Mouse (Mus musculus): Measurements from ENCODE around the gene Magea3. TPM values are rescaled to one million over a fixed set of nuclear protein-coding genes. Genes with fewer than 3 reads are reported as not detected.
"Not testable (repeated sequence)": the region's sequence is repeated elsewhere in the genome, so short reads cannot be mapped to it uniquely, and the experiment has no call there.

Magea3 gene
- not detected in 2 replicates for total RNA-seq (2015)
- total RNA-seq (2017): not detected in 2 replicates

DNA sequence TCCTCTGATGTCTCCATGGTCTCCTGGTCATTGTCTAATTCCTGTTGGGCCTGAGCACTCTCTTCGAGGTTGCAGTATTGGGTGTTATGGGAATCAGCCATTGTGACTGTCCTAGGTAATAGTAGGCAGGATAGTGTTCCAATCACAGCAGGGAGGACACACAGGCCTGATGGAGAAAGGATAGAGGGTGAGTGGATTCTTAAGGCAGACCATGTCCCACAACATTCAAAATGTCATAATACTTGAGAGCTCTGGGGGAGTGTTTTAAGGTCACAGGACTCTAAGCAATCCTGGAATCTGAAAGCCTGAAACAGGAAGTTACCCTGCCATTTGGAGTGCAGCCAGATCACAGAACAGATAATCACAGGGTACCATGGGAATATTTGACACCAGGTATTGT lies at the start of gene Magea3:
Gene Magea3, minus strand, starts transcription at position 101 of the 400 bp plus-strand sequence.
- ATAC-seq (replicated peaks; ENCODE audit: poor library complexity): not testable (repeated sequence)

DNA sequence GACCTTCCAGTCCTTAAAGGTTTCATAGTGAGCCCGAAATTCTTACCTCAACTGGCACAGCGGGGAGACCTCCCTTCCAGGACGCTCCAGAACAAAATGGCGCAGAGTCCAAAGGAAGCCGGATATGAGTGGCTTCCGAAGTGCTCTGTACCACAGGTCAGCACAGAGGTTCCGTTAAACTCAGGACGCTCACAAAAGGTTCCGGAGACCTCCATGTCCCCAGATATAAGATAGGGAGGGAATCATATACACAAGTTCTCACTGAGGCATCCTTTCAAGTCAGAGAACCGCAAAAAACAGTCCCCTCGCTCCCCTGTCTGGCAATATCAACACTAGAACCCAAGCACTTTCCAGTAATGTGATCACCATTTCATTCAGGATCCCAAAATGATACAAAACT lies 46.4 kb upstream of the Magea3 start, which contains the start of gene Magea8:
Gene Magea8, minus strand, starts transcription at position 101 of the 400 bp plus-strand sequence.
- not testable (repeated sequence) for ATAC-seq (replicated peaks; ENCODE audit: poor library complexity)

DNA sequence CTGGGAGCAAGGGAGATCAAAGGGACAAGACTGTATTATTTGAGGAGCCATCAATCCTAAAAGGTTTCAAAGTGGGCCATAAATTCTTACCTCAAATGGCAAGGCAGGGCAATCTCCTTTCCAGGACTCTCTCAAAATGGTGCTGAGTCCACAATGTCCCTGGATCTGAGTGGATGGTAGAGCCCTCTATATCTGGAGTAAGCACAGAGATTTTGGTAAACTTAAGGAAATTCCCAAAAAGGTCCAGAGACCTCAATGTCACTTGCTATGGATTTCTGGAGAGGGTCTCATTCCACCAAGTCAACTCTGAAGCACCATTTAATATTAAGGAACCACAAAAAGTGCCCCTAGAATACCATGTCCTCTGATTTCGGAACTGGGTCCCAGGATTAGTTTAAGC lies 13.4 kb downstream of the Magea3 start, which contains the start of gene Magea6:
Gene Magea6, minus strand, starts transcription at position 101 of the 400 bp plus-strand sequence.
- not testable (repeated sequence) for ATAC-seq (replicated peaks; ENCODE audit: poor library complexity)

Other genes with a start within 250 kb of the Magea3 start
- gene Cldn34b1, start 59.2 kb downstream of the Magea3 start, total RNA-seq (2015): not detected in 2 replicates
- gene Cldn34b1, start 59.2 kb downstream of the Magea3 start, total RNA-seq (2017): not detected in 2 replicates
- not detected in 2 replicates for gene Magea6, start 13.5 kb downstream of the Magea3 start, total RNA-seq (2015)
- gene Magea6, start 13.5 kb downstream of the Magea3 start, total RNA-seq (2017): not detected in 2 replicates
- gene Magea8, start 46.3 kb upstream of the Magea3 start, total RNA-seq (2015): not detected in 2 replicates
- not detected in 2 replicates for gene Magea8, start 46.3 kb upstream of the Magea3 start, total RNA-seq (2017)
- gene Magea5, start 113.6 kb upstream of the Magea3 start, total RNA-seq (2015): not detected in 2 replicates
- gene Magea5, start 113.6 kb upstream of the Magea3 start, total RNA-seq (2017): not detected in 2 replicates
- gene Magea1, start 140.3 kb upstream of the Magea3 start, total RNA-seq (2015): not detected in 2 replicates
- gene Magea1, start 140.3 kb upstream of the Magea3 start, total RNA-seq (2017): not detected in 2 replicates
- gene Magea2, start 144.2 kb upstream of the Magea3 start, total RNA-seq (2015): not detected in 2 replicates
- gene Magea2, start 144.2 kb upstream of the Magea3 start, total RNA-seq (2017): not detected in 2 replicates
- gene Cldn34b2, start 178.9 kb upstream of the Magea3 start, total RNA-seq (2015): 0.12 TPM in 1 of 2 replicates, not detected in the other
- not detected in 2 replicates for gene Cldn34b2, start 178.9 kb upstream of the Magea3 start, total RNA-seq (2017)